Mouse (Mus musculus): Measurements from ENCODE around the gene Maml1. TPM values are rescaled to one million over a fixed set of nuclear protein-coding genes. Genes with fewer than 3 reads are reported as not detected.
A peak's percentile ranks its signal among the peaks of the same experiment; 100 is the strongest.

The Maml1 gene
- polyA plus RNA-seq, 1 experiment: 14.1 TPM

DNA sequence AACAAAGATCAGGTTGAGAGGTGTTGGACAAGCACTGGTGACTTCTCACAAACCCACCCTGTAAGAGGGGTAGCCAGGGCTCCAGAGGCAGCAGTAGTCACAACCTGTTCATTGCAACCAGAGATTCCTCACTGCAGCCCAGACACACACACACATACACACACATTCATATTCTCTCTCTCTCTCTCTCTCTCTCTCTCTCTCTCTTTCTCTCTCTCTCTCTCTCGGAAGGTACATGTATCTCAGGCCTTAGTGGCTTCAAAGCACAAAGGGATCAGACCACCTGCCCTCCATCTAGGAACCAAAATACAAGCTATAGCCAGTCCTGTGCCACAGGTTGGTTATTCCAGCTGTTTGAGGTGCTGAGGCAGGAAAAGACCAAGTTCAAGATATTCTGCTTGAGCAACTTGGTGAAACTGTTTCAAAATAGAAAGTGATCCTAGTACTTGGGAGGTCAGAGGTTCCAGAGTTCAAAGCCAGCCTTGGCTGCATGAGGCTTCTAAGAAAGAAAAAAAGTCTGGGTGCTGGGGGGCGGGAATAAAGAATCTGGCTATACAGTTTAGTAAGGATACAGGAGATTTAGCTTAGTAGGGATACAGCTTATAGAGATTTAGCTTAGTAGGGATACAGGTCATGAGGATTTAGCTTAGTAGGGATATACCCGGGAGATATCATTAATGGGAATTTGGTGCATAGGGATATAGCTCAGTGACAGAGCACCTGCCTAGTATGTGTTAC lies 80.6 kb downstream of the Maml1 start:
- Histone ChIP-seq H3K27ac (ENCODE audit: insufficient read depth, low read length) (peak overlapping the region; percentile 34), H3K4me3 (ENCODE audit: low read depth, low read length) (peak overlapping the region; percentile 83), H3K9ac (ENCODE audit: low read depth, poor library complexity, severe bottlenecking) (peak overlapping the region; percentile 95), H3K36me3 (ENCODE audit: control insufficient read depth, insufficient read depth, low read length, poor library complexity, severe bottlenecking) (peaks cover 20% of the 10 kb centered on the region), H3K27me3 (ENCODE audit: control insufficient read depth, insufficient read depth, low read length, poor library complexity, severe bottlenecking) (no peaks in the 10 kb centered on the region), H3K4me1 (ENCODE audit: control insufficient read depth, insufficient read depth, low read length) (peaks cover 6% of the 10 kb centered on the region), H3K9me3 (replicated peaks; ENCODE audit: control insufficient read depth, insufficient read depth, low read length, poor library complexity, severe bottlenecking) (no peaks in the 10 kb centered on the region)
- TF ChIP-seq CTCF (IDR thresholded peaks at IDR 0.05; ENCODE audit: low read depth, low read length): no peak
- no peak for TF ChIP-seq EP300 (IDR thresholded peaks at IDR 0.05; ENCODE audit: insufficient read depth, low read depth, low read length)
- TF ChIP-seq POLR2A (IDR thresholded peaks at IDR 0.05; ENCODE audit: insufficient read depth, low read length): no peak

- Histone ChIP-seq H3K27ac (ENCODE audit: insufficient read depth, low read length) (peak within 1 kb of the TSS; percentile 34), H3K9me3 (replicated peaks; ENCODE audit: control insufficient read depth, insufficient read depth, low read length, poor library complexity, severe bottlenecking) (no peaks in the 10 kb centered on the region), H3K4me1 (ENCODE audit: control insufficient read depth, insufficient read depth, low read length) (peaks cover 5% of the 10 kb centered on the region), H3K36me3 (ENCODE audit: control insufficient read depth, insufficient read depth, low read length, poor library complexity, severe bottlenecking) (peaks cover 28% of the 10 kb centered on the region), H3K9ac (ENCODE audit: low read depth, poor library complexity, severe bottlenecking) (peak within 1 kb of the TSS; percentile 95), H3K27me3 (ENCODE audit: control insufficient read depth, insufficient read depth, low read length, poor library complexity, severe bottlenecking) (no peaks in the 10 kb centered on the region), H3K4me3 (ENCODE audit: low read depth, low read length) (peak within 1 kb of the TSS; percentile 83)
- peak; percentile 96 for TF ChIP-seq POLR2A (IDR thresholded peaks at IDR 0.05; ENCODE audit: insufficient read depth, low read length)
- TF ChIP-seq EP300 (IDR thresholded peaks at IDR 0.05; ENCODE audit: insufficient read depth, low read depth, low read length): 0 out of 2 replicates have a peak, but pooled peaks have one; percentile 44
- no peak for TF ChIP-seq CTCF (IDR thresholded peaks at IDR 0.05; ENCODE audit: low read depth, low read length)
These were observed 81.5 kb downstream of the Maml1 start, which contains the start of the genes Sqstm1 and Mgat4b for GRCm38 (mm10) chr11:50210505-50211151. Gene Sqstm1 (minus strand): TSS chr11:50210827. Gene Mgat4b (plus strand): TSS chr11:50210890.

DNA sequence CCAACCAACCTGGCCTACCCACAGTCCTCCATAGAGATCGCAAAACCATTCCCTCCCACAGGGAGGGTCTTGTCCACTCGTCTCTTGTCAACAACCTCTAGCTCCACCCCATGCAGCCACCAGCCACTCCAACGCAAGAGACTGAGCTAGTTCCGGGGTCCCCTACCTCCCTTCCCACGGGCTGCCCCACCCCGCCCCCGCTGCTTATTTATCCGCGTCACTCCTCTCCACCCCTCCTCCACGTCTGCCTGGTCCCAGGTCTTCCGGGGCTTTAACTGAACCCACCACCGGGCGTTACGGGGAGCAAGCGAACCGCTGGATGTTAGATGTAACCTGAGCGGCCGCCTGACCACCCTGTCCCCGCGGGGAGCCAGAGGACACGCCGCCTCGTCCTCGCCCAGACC lies 82.0 kb downstream of the Maml1 start:
- peaks cover 33% of the 10 kb centered on the region for H3K36me3 ChIP-seq (ENCODE audit: control insufficient read depth, insufficient read depth, low read length, poor library complexity, severe bottlenecking)
- peaks cover 1% of the 10 kb centered on the region for H3K4me1 ChIP-seq (ENCODE audit: control insufficient read depth, insufficient read depth, low read length)
- H3K4me3 ChIP-seq (ENCODE audit: low read depth, low read length): peak overlapping the region; percentile 83
- no peaks in the 10 kb centered on the region for H3K27me3 ChIP-seq (ENCODE audit: control insufficient read depth, insufficient read depth, low read length, poor library complexity, severe bottlenecking)
- H3K27ac ChIP-seq (ENCODE audit: insufficient read depth, low read length): peak overlapping the region; percentile 14; the same call in 1 of the 2 replicates
- no peak for TF ChIP-seq POLR2A (IDR thresholded peaks at IDR 0.05; ENCODE audit: insufficient read depth, low read length)
- TF ChIP-seq CTCF (IDR thresholded peaks at IDR 0.05; ENCODE audit: low read depth, low read length): no peak
- no peak for TF ChIP-seq EP300 (IDR thresholded peaks at IDR 0.05; ENCODE audit: insufficient read depth, low read depth, low read length)
- peak overlapping the region; percentile 95 for H3K9ac ChIP-seq (ENCODE audit: low read depth, poor library complexity, severe bottlenecking)
- H3K9me3 ChIP-seq (replicated peaks; ENCODE audit: control insufficient read depth, insufficient read depth, low read length, poor library complexity, severe bottlenecking): no peaks in the 10 kb centered on the region

DNA sequence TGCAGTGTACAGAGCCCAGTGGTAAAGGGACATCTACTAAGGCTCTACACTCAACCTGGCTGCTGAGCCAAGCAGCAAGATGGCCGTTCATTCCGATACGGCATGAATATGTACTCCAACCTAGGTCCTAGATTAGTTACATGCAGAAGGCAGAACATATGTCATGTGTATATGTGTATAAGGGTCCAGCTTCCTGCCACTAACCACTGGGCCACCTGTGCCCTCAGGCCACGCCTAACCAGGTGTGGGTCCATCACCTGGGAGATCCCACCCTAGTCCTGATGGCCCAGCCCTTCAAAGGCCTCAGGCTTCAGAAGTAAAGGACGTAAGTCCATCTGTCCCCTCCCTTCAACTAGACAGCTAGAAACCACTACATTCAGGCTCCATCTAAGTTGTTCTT lies 84.1 kb downstream of the Maml1 start:
- Histone ChIP-seq H3K4me3 (ENCODE audit: low read depth, low read length) (no peak overlapping the region), H3K27ac (ENCODE audit: insufficient read depth, low read length) (no peak overlapping the region), H3K36me3 (ENCODE audit: control insufficient read depth, insufficient read depth, low read length, poor library complexity, severe bottlenecking) (peaks cover 52% of the 10 kb centered on the region), H3K27me3 (ENCODE audit: control insufficient read depth, insufficient read depth, low read length, poor library complexity, severe bottlenecking) (no peaks in the 10 kb centered on the region), H3K4me1 (ENCODE audit: control insufficient read depth, insufficient read depth, low read length) (peaks cover 1% of the 10 kb centered on the region), H3K9me3 (replicated peaks; ENCODE audit: control insufficient read depth, insufficient read depth, low read length, poor library complexity, severe bottlenecking) (no peaks in the 10 kb centered on the region), H3K9ac (ENCODE audit: low read depth, poor library complexity, severe bottlenecking) (no peak overlapping the region)
- TF ChIP-seq EP300 (IDR thresholded peaks at IDR 0.05; ENCODE audit: insufficient read depth, low read depth, low read length) (no peak), POLR2A (IDR thresholded peaks at IDR 0.05; ENCODE audit: insufficient read depth, low read length) (no peak), CTCF (IDR thresholded peaks at IDR 0.05; ENCODE audit: low read depth, low read length) (no peak)

DNA sequence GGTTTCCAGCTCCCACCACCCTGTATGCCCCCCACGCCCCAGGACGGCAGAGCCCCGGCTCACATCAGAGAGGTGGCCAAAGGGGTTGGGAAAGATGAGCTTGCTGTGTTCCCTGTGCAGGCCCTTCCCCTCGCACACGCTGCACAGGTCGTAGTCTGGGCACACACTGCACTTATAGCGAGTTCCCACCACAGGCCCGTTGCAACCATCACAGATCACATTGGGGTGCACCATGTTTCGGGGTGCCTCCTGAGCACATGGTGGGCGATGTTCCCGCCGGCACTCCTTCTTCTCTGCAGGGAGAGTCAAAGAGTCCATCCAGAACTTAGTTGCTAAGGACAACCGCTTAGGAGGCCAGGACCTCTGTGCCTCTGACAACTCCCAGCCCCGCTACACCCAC lies 84.8 kb downstream of the Maml1 start:
- no peak overlapping the region for H3K27ac ChIP-seq (ENCODE audit: insufficient read depth, low read length)

DNA sequence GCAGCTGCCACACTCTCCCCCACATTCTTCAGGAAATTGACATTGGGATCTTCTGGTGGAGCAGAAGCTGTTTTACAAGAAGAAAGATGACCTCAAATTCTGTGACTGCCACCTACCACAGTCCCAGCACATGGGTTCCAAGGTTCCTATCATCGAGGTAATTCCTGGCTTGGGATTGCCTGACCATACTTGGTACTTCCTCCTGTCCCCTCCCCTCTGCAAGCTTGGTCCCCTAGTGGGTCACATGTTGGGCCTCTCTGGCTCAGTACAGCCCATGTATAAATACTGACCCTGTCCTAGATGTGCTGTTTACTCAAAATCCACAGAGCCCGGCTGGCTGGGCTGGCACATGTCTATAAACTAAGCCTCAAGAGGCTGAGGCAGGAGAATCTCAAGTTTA lies 86.1 kb downstream of the Maml1 start:
- Histone ChIP-seq H3K9me3 (replicated peaks; ENCODE audit: control insufficient read depth, insufficient read depth, low read length, poor library complexity, severe bottlenecking) (no peaks in the 10 kb centered on the region), H3K27ac (ENCODE audit: insufficient read depth, low read length) (no peak overlapping the region), H3K4me3 (ENCODE audit: low read depth, low read length) (no peak overlapping the region), H3K36me3 (ENCODE audit: control insufficient read depth, insufficient read depth, low read length, poor library complexity, severe bottlenecking) (peaks cover 71% of the 10 kb centered on the region), H3K27me3 (ENCODE audit: control insufficient read depth, insufficient read depth, low read length, poor library complexity, severe bottlenecking) (no peaks in the 10 kb centered on the region), H3K9ac (ENCODE audit: low read depth, poor library complexity, severe bottlenecking) (no peak overlapping the region), H3K4me1 (ENCODE audit: control insufficient read depth, insufficient read depth, low read length) (no peaks in the 10 kb centered on the region)
- TF ChIP-seq POLR2A (IDR thresholded peaks at IDR 0.05; ENCODE audit: insufficient read depth, low read length): no peak
- TF ChIP-seq EP300 (IDR thresholded peaks at IDR 0.05; ENCODE audit: insufficient read depth, low read depth, low read length): no peak
- TF ChIP-seq CTCF (IDR thresholded peaks at IDR 0.05; ENCODE audit: low read depth, low read length): no peak

More for the DNA sequence above, 84.8 kb downstream of the Maml1 start:
- Histone ChIP-seq H3K36me3 (ENCODE audit: control insufficient read depth, insufficient read depth, low read length, poor library complexity, severe bottlenecking) (peaks cover 58% of the 10 kb centered on the region), H3K4me3 (ENCODE audit: low read depth, low read length) (no peak overlapping the region), H3K9me3 (replicated peaks; ENCODE audit: control insufficient read depth, insufficient read depth, low read length, poor library complexity, severe bottlenecking) (no peaks in the 10 kb centered on the region), H3K4me1 (ENCODE audit: control insufficient read depth, insufficient read depth, low read length) (peaks cover under 1% of the 10 kb centered on the region), H3K9ac (ENCODE audit: low read depth, poor library complexity, severe bottlenecking) (no peak overlapping the region), H3K27me3 (ENCODE audit: control insufficient read depth, insufficient read depth, low read length, poor library complexity, severe bottlenecking) (no peaks in the 10 kb centered on the region)
- no peak for TF ChIP-seq EP300 (IDR thresholded peaks at IDR 0.05; ENCODE audit: insufficient read depth, low read depth, low read length)
- no peak for TF ChIP-seq POLR2A (IDR thresholded peaks at IDR 0.05; ENCODE audit: insufficient read depth, low read length)
- no peak for TF ChIP-seq CTCF (IDR thresholded peaks at IDR 0.05; ENCODE audit: low read depth, low read length)

Other genes starting within 250 kb of the Maml1 start
- gene Tbc1d9b, start 160.9 kb downstream of the Maml1 start, polyA plus RNA-seq (2011; ENCODE audit: insufficient read depth, insufficient read length, low read depth, missing spikeins): 28.6 and 30.6 TPM in 2 replicates
- 11.0 and 12.8 TPM in 2 replicates for gene Mrnip, start 117.9 kb downstream of the Maml1 start, polyA plus RNA-seq (2011; ENCODE audit: insufficient read depth, insufficient read length, low read depth, missing spikeins)
- 208 and 259 TPM in 2 replicates for gene Sqstm1, start 81.5 kb downstream of the Maml1 start, polyA plus RNA-seq (2011; ENCODE audit: insufficient read depth, insufficient read length, low read depth, missing spikeins)
- 30.8 and 37.0 TPM in 2 replicates for gene Mgat4b, start 81.4 kb downstream of the Maml1 start, polyA plus RNA-seq (2011; ENCODE audit: insufficient read depth, insufficient read length, low read depth, missing spikeins)
- gene Ltc4s, start 53.7 kb downstream of the Maml1 start, polyA plus RNA-seq (2011; ENCODE audit: insufficient read depth, insufficient read length, low read depth, missing spikeins): 2.7 and 3.1 TPM in 2 replicates
- 628 and 681 TPM in 2 replicates for gene Canx, start 33.4 kb upstream of the Maml1 start, polyA plus RNA-seq (2011; ENCODE audit: insufficient read depth, insufficient read length, low read depth, missing spikeins)
- not detected in 2 replicates for gene Cby3, start 62.2 kb upstream of the Maml1 start, polyA plus RNA-seq (2011; ENCODE audit: insufficient read depth, insufficient read length, low read depth, missing spikeins)
- gene Hnrnph1, start 84.7 kb upstream of the Maml1 start, polyA plus RNA-seq (2011; ENCODE audit: insufficient read depth, insufficient read length, low read depth, missing spikeins): 531 and 559 TPM in 2 replicates
- gene Rufy1, start 138.8 kb upstream of the Maml1 start, polyA plus RNA-seq (2011; ENCODE audit: insufficient read depth, insufficient read length, low read depth, missing spikeins): 13.0 and 13.8 TPM in 2 replicates

Data from ES-Bruce4 (cell line).